Mouse (Mus musculus): Measurements from ENCODE around the gene Hcfc1. TPM values are rescaled to one million over a fixed set of nuclear protein-coding genes. Genes with fewer than 3 reads are reported as not detected.

Hcfc1 gene
- polyA plus RNA-seq, 1 experiment: 33.1 TPM

DNA sequence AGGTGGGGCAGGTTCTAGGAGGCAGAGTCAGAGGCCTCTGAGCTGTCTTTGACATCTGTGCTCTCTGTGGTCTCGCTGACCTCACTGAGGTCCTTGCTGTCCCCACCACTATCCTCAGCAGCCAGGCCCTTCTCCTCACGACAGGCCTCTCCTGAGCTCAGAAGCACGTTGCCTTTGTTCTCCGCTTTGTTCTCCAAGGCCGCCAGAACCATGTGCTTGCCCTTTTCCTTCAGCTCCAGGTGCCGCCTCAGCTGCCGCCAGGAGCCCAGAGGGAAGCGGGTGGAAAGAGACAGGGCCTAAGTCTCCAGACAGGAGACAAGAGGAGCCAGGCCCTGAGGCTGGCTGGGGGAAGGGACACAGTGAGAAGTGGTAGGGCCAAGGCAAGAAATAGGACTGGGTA is 49.2 kb downstream of the Hcfc1 start:
- no peak for TF ChIP-seq POLR2A (IDR thresholded peaks at IDR 0.05; ENCODE audit: extremely low read depth, insufficient read depth, low read length)
- TF ChIP-seq CTCF (IDR thresholded peaks at IDR 0.05; ENCODE audit: extremely low read depth, insufficient read depth, low read length): no peak
- Histone ChIP-seq H3K4me3 (ENCODE audit: insufficient read depth, low read length) (no peak overlapping the region), H3K4me1 (ENCODE audit: control insufficient read depth, insufficient read depth, low read length) (no peaks in the 10 kb centered on the region), H3K27ac (ENCODE audit: insufficient read depth, low read length) (no peak overlapping the region)

GRCm38 (mm10) chrX:73914827-73915703 is 51.1 kb downstream of the Hcfc1 start:
- H3K4me1 ChIP-seq (ENCODE audit: control insufficient read depth, insufficient read depth, low read length): no peaks in the 10 kb centered on the region
- H3K27ac ChIP-seq (ENCODE audit: insufficient read depth, low read length): peak overlapping the region; percentile 67
- TF ChIP-seq CTCF (IDR thresholded peaks at IDR 0.05; ENCODE audit: extremely low read depth, insufficient read depth, low read length) (no peak), POLR2A (IDR thresholded peaks at IDR 0.05; ENCODE audit: extremely low read depth, insufficient read depth, low read length) (no peak)
- peak overlapping the region; percentile 25 for H3K4me3 ChIP-seq (ENCODE audit: insufficient read depth, low read length)

- H3K27ac ChIP-seq (ENCODE audit: insufficient read depth, low read length): no peak overlapping the region
- TF ChIP-seq CTCF (IDR thresholded peaks at IDR 0.05; ENCODE audit: extremely low read depth, insufficient read depth, low read length) (no peak), POLR2A (IDR thresholded peaks at IDR 0.05; ENCODE audit: extremely low read depth, insufficient read depth, low read length) (no peak)
- no peak overlapping the region for H3K4me3 ChIP-seq (ENCODE audit: insufficient read depth, low read length)
- H3K4me1 ChIP-seq (ENCODE audit: control insufficient read depth, insufficient read depth, low read length): no peaks in the 10 kb centered on the region
Observed at GRCm38 (mm10) chrX:73911588-73911987, 54.6 kb downstream of the Hcfc1 start.

- TF ChIP-seq CTCF (IDR thresholded peaks at IDR 0.05; ENCODE audit: extremely low read depth, insufficient read depth, low read length): no peak
- no peak for TF ChIP-seq POLR2A (IDR thresholded peaks at IDR 0.05; ENCODE audit: extremely low read depth, insufficient read depth, low read length)
- Histone ChIP-seq H3K4me3 (ENCODE audit: insufficient read depth, low read length) (no peak overlapping the region), H3K4me1 (ENCODE audit: control insufficient read depth, insufficient read depth, low read length) (no peaks in the 10 kb centered on the region), H3K27ac (ENCODE audit: insufficient read depth, low read length) (no peak overlapping the region)
Observed at GRCm38 (mm10) chrX:73911156-73911555, 55.0 kb downstream of the Hcfc1 start.

GRCm38 (mm10) chrX:73910451-73910850 is 55.7 kb downstream of the Hcfc1 start:
- Histone ChIP-seq H3K27ac (ENCODE audit: insufficient read depth, low read length) (no peak overlapping the region), H3K4me3 (ENCODE audit: insufficient read depth, low read length) (no peak overlapping the region), H3K4me1 (ENCODE audit: control insufficient read depth, insufficient read depth, low read length) (no peaks in the 10 kb centered on the region)
- TF ChIP-seq CTCF (IDR thresholded peaks at IDR 0.05; ENCODE audit: extremely low read depth, insufficient read depth, low read length) (no peak), POLR2A (IDR thresholded peaks at IDR 0.05; ENCODE audit: extremely low read depth, insufficient read depth, low read length) (no peak)

- H3K27ac ChIP-seq (ENCODE audit: insufficient read depth, low read length): no peak overlapping the region
- H3K4me1 ChIP-seq (ENCODE audit: control insufficient read depth, insufficient read depth, low read length): no peaks in the 10 kb centered on the region
- TF ChIP-seq POLR2A (IDR thresholded peaks at IDR 0.05; ENCODE audit: extremely low read depth, insufficient read depth, low read length): no peak
- TF ChIP-seq CTCF (IDR thresholded peaks at IDR 0.05; ENCODE audit: extremely low read depth, insufficient read depth, low read length): no peak
- no peak overlapping the region for H3K4me3 ChIP-seq (ENCODE audit: insufficient read depth, low read length)
Observed at GRCm38 (mm10) chrX:73910049-73910448, 56.1 kb downstream of the Hcfc1 start.

DNA sequence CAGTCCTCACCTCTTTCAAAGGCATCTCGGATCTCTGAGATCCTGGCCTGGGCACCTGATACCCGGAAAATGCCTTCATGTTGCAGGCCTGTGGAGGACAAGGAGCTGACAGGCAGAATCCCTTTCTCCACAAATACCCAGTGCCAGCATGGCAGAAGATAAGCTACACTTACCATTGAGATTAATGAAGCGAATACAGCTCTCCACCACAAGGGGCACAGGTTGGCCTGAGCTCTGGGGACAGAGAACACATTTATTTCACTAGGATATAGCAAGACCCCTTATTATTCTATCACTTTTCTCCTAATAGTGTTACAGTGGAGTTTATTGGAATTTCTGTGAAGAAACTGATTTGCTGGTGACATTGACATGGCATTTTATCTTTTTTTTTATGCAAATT is 68.2 kb downstream of the Hcfc1 start:
- Histone ChIP-seq H3K27ac (ENCODE audit: insufficient read depth, low read length) (no peak overlapping the region), H3K4me3 (ENCODE audit: insufficient read depth, low read length) (no peak overlapping the region), H3K4me1 (ENCODE audit: control insufficient read depth, insufficient read depth, low read length) (no peaks in the 10 kb centered on the region)
- TF ChIP-seq POLR2A (IDR thresholded peaks at IDR 0.05; ENCODE audit: extremely low read depth, insufficient read depth, low read length) (no peak), CTCF (IDR thresholded peaks at IDR 0.05; ENCODE audit: extremely low read depth, insufficient read depth, low read length) (0 out of 2 replicates have a peak, but pooled peaks have one; percentile 22)

GRCm38 (mm10) chrX:73895719-73896118 is 70.4 kb downstream of the Hcfc1 start, which contains the start of gene L1cam:
TSS of gene L1cam (minus strand) at chrX:73896105.
- TF ChIP-seq POLR2A (IDR thresholded peaks at IDR 0.05; ENCODE audit: extremely low read depth, insufficient read depth, low read length) (no peak), CTCF (IDR thresholded peaks at IDR 0.05; ENCODE audit: extremely low read depth, insufficient read depth, low read length) (peak; percentile 46)
- H3K4me1 ChIP-seq (ENCODE audit: control insufficient read depth, insufficient read depth, low read length): no peaks in the 10 kb centered on the region

DNA sequence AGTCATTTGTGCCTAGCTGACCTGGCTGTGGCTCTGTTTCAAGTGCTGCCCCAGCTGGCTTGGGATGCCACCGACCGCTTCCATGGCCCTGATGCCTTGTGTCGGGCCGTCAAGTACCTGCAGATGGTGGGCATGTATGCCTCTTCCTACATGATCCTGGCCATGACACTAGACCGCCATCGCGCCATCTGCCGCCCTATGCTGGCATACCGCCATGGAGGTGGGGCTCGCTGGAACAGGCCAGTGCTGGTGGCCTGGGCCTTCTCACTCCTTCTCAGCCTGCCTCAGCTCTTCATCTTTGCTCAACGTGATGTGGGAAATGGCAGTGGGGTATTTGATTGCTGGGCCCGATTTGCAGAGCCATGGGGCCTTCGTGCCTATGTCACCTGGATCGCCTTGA is 73.3 kb downstream of the Hcfc1 start:
- Histone ChIP-seq H3K27ac (ENCODE audit: insufficient read depth, low read length) (no peak overlapping the region), H3K4me1 (ENCODE audit: control insufficient read depth, insufficient read depth, low read length) (no peaks in the 10 kb centered on the region), H3K4me3 (ENCODE audit: insufficient read depth, low read length) (no peak overlapping the region)
- TF ChIP-seq POLR2A (IDR thresholded peaks at IDR 0.05; ENCODE audit: extremely low read depth, insufficient read depth, low read length) (no peak), CTCF (IDR thresholded peaks at IDR 0.05; ENCODE audit: extremely low read depth, insufficient read depth, low read length) (no peak)

More at GRCm38 (mm10) chrX:73895719-73896118, 70.4 kb downstream of the Hcfc1 start, which contains the start of gene L1cam:
- Histone ChIP-seq H3K27ac (ENCODE audit: insufficient read depth, low read length) (no peak within 1 kb of the TSS), H3K4me3 (ENCODE audit: insufficient read depth, low read length) (no peak within 1 kb of the TSS)

Other genes with a start within 250 kb of the Hcfc1 start
- 16.6 and 16.9 TPM in 2 replicates for gene Abcd1, start 249.8 kb downstream of the Hcfc1 start, polyA plus RNA-seq (2012; rRNA removed)
- 17.3 and 20.3 TPM in 2 replicates for gene Plxnb3, start 209.3 kb downstream of the Hcfc1 start, polyA plus RNA-seq (2012; rRNA removed)
- 21.1 and 23.5 TPM in 2 replicates for gene Srpk3, start 192.0 kb downstream of the Hcfc1 start, polyA plus RNA-seq (2012; rRNA removed)
- 609 and 638 TPM in 2 replicates for gene Idh3g, start 179.5 kb downstream of the Hcfc1 start, polyA plus RNA-seq (2012; rRNA removed)
- 148 and 151 TPM in 2 replicates for gene Ssr4, start 179.3 kb downstream of the Hcfc1 start, polyA plus RNA-seq (2012; rRNA removed)
- 86.2 and 93.6 TPM in 2 replicates for gene Pdzd4, start 141.4 kb downstream of the Hcfc1 start, polyA plus RNA-seq (2012; rRNA removed)
- not detected in 2 replicates for gene Avpr2, start 74.3 kb downstream of the Hcfc1 start, polyA plus RNA-seq (2012; rRNA removed)
- 91.8 and 97.1 TPM in 2 replicates for gene L1cam, start 70.3 kb downstream of the Hcfc1 start, polyA plus RNA-seq (2012; rRNA removed)
- 6.5 and 7.9 TPM in 2 replicates for gene Arhgap4, start 44.5 kb downstream of the Hcfc1 start, polyA plus RNA-seq (2012; rRNA removed)
- 74.5 and 80.4 TPM in 2 replicates for gene Naa10, start 44.4 kb downstream of the Hcfc1 start, polyA plus RNA-seq (2012; rRNA removed)
- 6.7 and 8.7 TPM in 2 replicates for gene Renbp, start 35.5 kb downstream of the Hcfc1 start, polyA plus RNA-seq (2012; rRNA removed)
- 80.8 and 94.9 TPM in 2 replicates for gene Irak1, start 57.6 kb upstream of the Hcfc1 start, polyA plus RNA-seq (2012; rRNA removed)
- gene Opn1mw, start 161.1 kb upstream of the Hcfc1 start, polyA plus RNA-seq (2012; rRNA removed): 0.34 and 0.38 TPM in 2 replicates
- gene Mecp2, start 169.0 kb upstream of the Hcfc1 start, polyA plus RNA-seq (2012; rRNA removed): 28.6 and 29.4 TPM in 2 replicates
- not detected in 2 replicates for gene Tex28, start 201.5 kb upstream of the Hcfc1 start, polyA plus RNA-seq (2012; rRNA removed)
- gene Tktl1, start 210.9 kb upstream of the Hcfc1 start, polyA plus RNA-seq (2012; rRNA removed): 0.04 and 0.09 TPM in 2 replicates